ENCODE assay signal across 27 mouse cellular contexts in the genomic region with DNA sequence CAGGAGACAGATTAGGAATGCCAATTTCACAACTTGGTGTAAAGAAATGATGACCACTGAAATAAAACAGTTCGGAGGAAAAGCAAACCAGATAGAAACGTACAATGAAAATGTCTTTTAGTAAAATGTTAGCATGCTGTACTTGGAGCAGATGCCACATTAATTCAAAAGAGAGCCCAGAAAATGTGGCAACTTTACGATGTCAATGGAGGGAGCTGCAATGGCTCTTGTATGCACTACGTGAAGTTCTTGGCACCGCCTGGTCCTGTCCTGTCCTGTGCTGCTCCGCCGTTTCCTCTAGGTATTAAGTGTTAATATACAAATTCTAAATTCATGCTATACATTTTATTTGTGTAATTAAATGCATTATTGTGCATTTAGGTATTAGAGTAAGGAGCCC.
DNase-seq lines count a peak whose midpoint lies in the region; ATAC-seq and TF ChIP-seq lines count a peak whose summit lies in the region.
"Had no signal": no experiment of that assay in that cellular context is flagged by ENCODE, and none has a peak within 500 bp of the region (broad histone marks: within the 10 kb centered on the region; RNA-seq: fewer than 3 reads in every experiment).

No protein-coding gene starts in this region.

- no peak for ATAC-seq in hindbrain, embryonic 15.5 days (ENCODE audit: low FRiP score, low read depth)
- no peak for ATAC-seq in hindbrain, embryonic 14.5 days (ENCODE audit: low FRiP score)
- ATAC-seq: liver, postnatal 0 days had no signal

- peak overlapping the region; percentile 50; the same call in 1 of the 2 replicates for H3K27ac ChIP-seq in hindbrain, embryonic 15.5 days (replicated peaks)
- no peak overlapping the region; the same call in 1 of the 2 replicates for H3K27ac ChIP-seq in hindbrain, embryonic 14.5 days
- H3K27ac ChIP-seq: hindbrain, embryonic 10.5 days; limb, embryonic 13.5 days; midbrain, embryonic 12.5 days had no signal

- H3K9me3 ChIP-seq in hindbrain, embryonic 15.5 days, result no peaks in the 10 kb centered on the region
- H3K9me3 ChIP-seq in hindbrain, embryonic 14.5 days (ENCODE audit: control insufficient read depth, low read length), result no peaks in the 10 kb centered on the region
- H3K9me3 ChIP-seq: hindbrain, embryonic 10.5 days; limb, embryonic 13.5 days; midbrain, embryonic 12.5 days had no signal

- TF ChIP-seq POLR2A in brain, embryonic 14.5 days (IDR thresholded peaks at IDR 0.05; ENCODE audit: borderline replicate concordance, extremely low read depth, insufficient read depth, insufficient read length, poor library complexity, severe bottlenecking), result no peak

- H3K4me1 ChIP-seq in hindbrain, embryonic 15.5 days (replicated peaks), result peaks cover 19% of the 10 kb centered on the region
- peaks cover 9% of the 10 kb centered on the region for H3K4me1 ChIP-seq in hindbrain, embryonic 14.5 days (replicated peaks; ENCODE audit: control insufficient read depth, insufficient read depth, low read length)

- H3K27me3 ChIP-seq in hindbrain, embryonic 15.5 days, result no peaks in the 10 kb centered on the region
- H3K27me3 ChIP-seq in hindbrain, embryonic 14.5 days (ENCODE audit: control insufficient read depth, insufficient read depth, low read length), result no peaks in the 10 kb centered on the region
- H3K27me3 ChIP-seq: CH12.LX; limb, embryonic 13.5 days; midbrain, embryonic 12.5 days had no signal

- TF ChIP-seq CTCF in brain, embryonic 14.5 days (IDR thresholded peaks at IDR 0.05; ENCODE audit: borderline replicate concordance, extremely low read depth, insufficient read depth, insufficient read length), result no peak

- H3K9ac ChIP-seq in hindbrain, embryonic 15.5 days, result no peak overlapping the region
- no peak overlapping the region for H3K9ac ChIP-seq in hindbrain, embryonic 14.5 days
- H3K9ac ChIP-seq: limb, embryonic 13.5 days; liver, postnatal 0 days; midbrain, embryonic 12.5 days had no signal

- no peak for DNase-seq in hindbrain, embryonic 14.5 days (ENCODE audit: low spot score)
- peak; percentile 21 for DNase-seq in layer of hippocampus, adult 9-11 months
- DNase-seq in layer of hippocampus, postnatal 25 days (ENCODE audit: extremely low spot score in 1 of 2, low spot score in 1 of 2), result no peak
- peak; percentile 53 for DNase-seq in brain, adult 2 months (ENCODE audit: low read depth, low spot score)
- DNase-seq in brain, embryonic 14.5 days (ENCODE audit: low read depth), result peak; percentile 57
- DNase-seq in MN1 (ENCODE audit: low spot score), result no peak
- no peak for DNase-seq in retina, postnatal 1 day
- DNase-seq: adrenal gland, adult 8-10 months; B cell, adult 2 months; cerebellum, adult 11 months; cerebellum, adult 9-10 months; cerebellum, postnatal 36 days; gastrocnemius, postnatal 14 days; heart, postnatal 14 days; kidney, adult 18-20 months; kidney, postnatal 36 days; liver, postnatal 0 days; right cerebral cortex, adult 18-20 months; spleen, adult 18-20 months; thymus, postnatal 14 days had no signal

- WGBS in hindbrain, embryonic 15.5 days, result 70% methylated on average over 7 of the region's 7 CpGs
- WGBS in hindbrain, embryonic 14.5 days, result 76% methylated on average over 7 of the region's 7 CpGs

- no peaks in the 10 kb centered on the region for H3K36me3 ChIP-seq in hindbrain, embryonic 15.5 days
- H3K36me3 ChIP-seq in hindbrain, embryonic 14.5 days (replicated peaks; ENCODE audit: control insufficient read depth, insufficient read depth), result no peaks in the 10 kb centered on the region
- H3K36me3 ChIP-seq: hindbrain, embryonic 10.5 days; limb, embryonic 13.5 days; midbrain, embryonic 12.5 days had no signal

- H3K4me3 ChIP-seq in hindbrain, embryonic 15.5 days, result no peak overlapping the region
- H3K4me3 ChIP-seq in hindbrain, embryonic 14.5 days (replicated peaks; ENCODE audit: low read length), result no peak overlapping the region
- H3K4me3 ChIP-seq: hindbrain, embryonic 10.5 days; limb, embryonic 13.5 days; midbrain, embryonic 12.5 days; myocyte had no signal

- H3K4me2 ChIP-seq in hindbrain, embryonic 15.5 days, result peak overlapping the region; percentile 12; the same call in 1 of the 2 replicates
- no peak overlapping the region for H3K4me2 ChIP-seq in hindbrain, embryonic 14.5 days (replicated peaks)
- H3K4me2 ChIP-seq: limb, embryonic 13.5 days; liver, embryonic 11.5 days; midbrain, embryonic 12.5 days had no signal

Comparison
In these comparisons a context has a peak if more than half of its experiments do, and no peak if none do; other contexts are left out.
1. DNase-seq: peak in layer of hippocampus, adult 9-11 months (single experiment), brain, adult 2 months (single experiment) and brain, embryonic 14.5 days (single experiment); none in hindbrain, embryonic 14.5 days (single experiment), layer of hippocampus, postnatal 25 days (0 of 2), MN1 (single experiment) and retina, postnatal 1 day (single experiment).